Mouse (Mus musculus) left cerebral cortex, postnatal 14 days (tissue): Measurements from ENCODE around the gene Cnpy2. TPM values are rescaled to one million over a fixed set of nuclear protein-coding genes. Genes with fewer than 3 reads are reported as not detected.

Source experiments
- total RNA-seq, 2 experiments: library from RNA; stranded (reverse); gene quantifications; 2 replicates each; pipeline ENCODE4 v1.2.3; 2021

Cnpy2 gene
- total RNA-seq, 2 experiments from 2014 or later = 65.9 to 68.9 TPM

Other genes with a start within 250 kb of the Cnpy2 start
- 1,000 to 10,000 TPM; 1,697 to 1,804 TPM for gene Atp5b, start 239.2 kb upstream of the Cnpy2 start, total RNA-seq
- gene Baz2a, start 230.9 kb upstream of the Cnpy2 start, total RNA-seq = 10 to 100 TPM; 30.6 to 32.4 TPM
- 10 to 100 TPM in 1 of 2 experiments, 1 to 10 TPM in 1; 9.2 to 10.8 TPM for gene Rbms2, start 142.2 kb upstream of the Cnpy2 start, total RNA-seq
- gene Gls2, start 128.0 kb upstream of the Cnpy2 start, total RNA-seq = 10 to 100 TPM; 21.3 to 22.6 TPM
- 10 to 100 TPM; 10.7 to 11.3 TPM for gene Spryd4, start 110.7 kb upstream of the Cnpy2 start, total RNA-seq
- not detected for gene Mip, start 96.6 kb upstream of the Cnpy2 start, total RNA-seq
- 1 to 10 TPM; 7.2 to 9.9 TPM for gene Timeless, start 90.4 kb upstream of the Cnpy2 start, total RNA-seq
- gene Apon, start 68.4 kb upstream of the Cnpy2 start, total RNA-seq = not detected
- not detected for gene Apof, start 53.8 kb upstream of the Cnpy2 start, total RNA-seq
- 10 to 100 TPM; 19.0 to 21.1 TPM for gene Stat2, start 51.9 kb upstream of the Cnpy2 start, total RNA-seq
- 1 to 10 TPM in 1 of 2 experiments, under 1 TPM in 1; 0.97 to 1.4 TPM for gene Il23a, start 23.7 kb upstream of the Cnpy2 start, total RNA-seq
- gene Pan2, start 19.1 kb upstream of the Cnpy2 start, total RNA-seq = 10 to 100 TPM; 13.3 to 13.4 TPM
- gene Cs, start 15.3 kb downstream of the Cnpy2 start, total RNA-seq = 100 to 1,000 TPM; 269 to 271 TPM
- 10 to 100 TPM; 72.0 to 74.4 TPM for gene Coq10a, start 46.5 kb downstream of the Cnpy2 start, total RNA-seq
- gene Ankrd52, start 54.7 kb downstream of the Cnpy2 start, total RNA-seq = 10 to 100 TPM; 80.3 to 84.3 TPM
- 1 to 10 TPM in 1 of 2 experiments, not detected in 1; 1.0 TPM for gene Slc39a5, start 78.8 kb downstream of the Cnpy2 start, total RNA-seq
- gene Nabp2, start 89.0 kb downstream of the Cnpy2 start, total RNA-seq = 10 to 100 TPM; 88.3 to 92.5 TPM
- 10 to 100 TPM; 75.0 to 77.2 TPM for gene Rnf41, start 89.2 kb downstream of the Cnpy2 start, total RNA-seq
- 100 to 1,000 TPM; 199 to 211 TPM for gene Smarcc2, start 136.8 kb downstream of the Cnpy2 start, total RNA-seq
- gene Myl6, start 171.7 kb downstream of the Cnpy2 start, total RNA-seq = 100 to 1,000 TPM; 606 to 662 TPM
- gene Myl6b, start 176.2 kb downstream of the Cnpy2 start, total RNA-seq = 10 to 100 TPM; 19.1 to 21.7 TPM
- gene Esyt1, start 203.4 kb downstream of the Cnpy2 start, total RNA-seq = 1 to 10 TPM; 8.1 to 9.3 TPM
- 10 to 100 TPM; 11.4 to 12.0 TPM for gene Zc3h10, start 225.3 kb downstream of the Cnpy2 start, total RNA-seq
- gene Rpl41, start 226.8 kb downstream of the Cnpy2 start, total RNA-seq = 1,000 to 10,000 TPM; 1,939 to 2,055 TPM
- 10 to 100 TPM; 67.1 to 68.6 TPM for gene Pa2g4, start 243.5 kb downstream of the Cnpy2 start, total RNA-seq